Mouse (Mus musculus) cortical plate, adult 2 months (tissue): ENCODE data around the gene Cemip2.

Experiments
- CTCF ChIP-seq: fragments of 200-500 bp; IDR thresholded peaks from 2 replicates; pipeline ENCODE4 v1.5.1; 2011; ENCODE audit warnings: mild to moderate bottlenecking, control low read depth, low read length; ENCODE audit not compliant: insufficient read depth; ENCODE audit errors: extremely low read depth
- POLR2A ChIP-seq: fragments of 200-500 bp; IDR thresholded peaks from 2 replicates; pipeline ENCODE4 v1.6.1; 2011; ENCODE audit warnings: mild to moderate bottlenecking, low read length, control low read depth; ENCODE audit not compliant: insufficient read depth; ENCODE audit errors: extremely low read depth

GRCm38 (mm10) chr19:21854526-21855228 lies 76.5 kb downstream of the Cemip2 start:
- TF ChIP-seq CTCF (no peak), POLR2A (no peak)
